Mouse (Mus musculus): ENCODE measurements around the gene 4921524J17Rik. TPM values are rescaled to one million over a fixed set of nuclear protein-coding genes. Genes with fewer than 3 reads are reported as not detected.

4921524J17Rik gene
- polyA plus RNA-seq, 1 experiment from 2014 or later, result 51.2 TPM

Other genes starting within 250 kb of the 4921524J17Rik start
- not detected in 2 replicates for gene Olfr371, start 206.8 kb downstream of the 4921524J17Rik start, polyA plus RNA-seq (2016; fragmentation: Nextera tagmentation; extraction: Ambion mirVana)
- 118 and 124 TPM in 2 replicates for gene Orc6, start 133.2 kb downstream of the 4921524J17Rik start, polyA plus RNA-seq (2016; fragmentation: Nextera tagmentation; extraction: Ambion mirVana)
- 141 and 150 TPM in 2 replicates for gene Vps35, start 133.0 kb downstream of the 4921524J17Rik start, polyA plus RNA-seq (2016; fragmentation: Nextera tagmentation; extraction: Ambion mirVana)
- 1.9 and 2.9 TPM in 2 replicates for gene Mylk3, start 46.5 kb downstream of the 4921524J17Rik start, polyA plus RNA-seq (2016; fragmentation: Nextera tagmentation; extraction: Ambion mirVana)
- gene Gpt2, start 59.7 kb upstream of the 4921524J17Rik start, polyA plus RNA-seq (2016; fragmentation: Nextera tagmentation; extraction: Ambion mirVana), result 47.3 and 48.8 TPM in 2 replicates
- 162 and 170 TPM in 2 replicates for gene Dnaja2, start 122.5 kb upstream of the 4921524J17Rik start, polyA plus RNA-seq (2016; fragmentation: Nextera tagmentation; extraction: Ambion mirVana)